Mouse (Mus musculus) MEL (cell line): Measurements from ENCODE around the gene Diras1. TPM values are rescaled to one million over a fixed set of nuclear protein-coding genes. Genes with fewer than 3 reads are reported as not detected.

Experiments used
- DNase-seq: peaks from one replicate; pipeline ENCODE4 v3.0.0; 2011; ENCODE audit warnings: low read depth, low spot score
- H3K27ac ChIP-seq: 2 replicates; pipeline ENCODE4 v1.5.1; 2012; ENCODE audit warnings: low read depth, mild to moderate bottlenecking, control low read depth, low read length, moderate library complexity; ENCODE audit not compliant: control insufficient read depth
- H3K27me3 ChIP-seq, 2 experiments: fragments of 150-350 bp in 1 of 2; sonication (generic) in 1 of 2; 2 replicates each; pipeline ENCODE4 v1.6.1; 2012; ENCODE audit warnings: low read length in 2 of 2, mild to moderate bottlenecking in 2 of 2, improper control_type of control experiment in 1 of 2, moderate library complexity in 1 of 2; ENCODE audit not compliant: insufficient read depth in 2 of 2, control insufficient read depth in 1 of 2
- H3K36me3 ChIP-seq, 2 experiments: 2 replicates each; pipeline ENCODE4 v1.6.1; 2012 to 2014; ENCODE audit warnings: low read length in 2 of 2, improper control_type of control experiment in 1 of 2, inconsistent platforms in 1 of 2, mild to moderate bottlenecking in 1 of 2; ENCODE audit not compliant: insufficient read depth in 2 of 2, control insufficient read depth in 1 of 2
- H3K4me1 ChIP-seq, 2 experiments: fragments of 150-350 bp in 1 of 2; sonication (generic) in 1 of 2; 2 replicates each; pipeline ENCODE4 v1.6.1; 2012; ENCODE audit warnings: low read length in 2 of 2, improper control_type of control experiment in 1 of 2, mild to moderate bottlenecking in 1 of 2; ENCODE audit not compliant: insufficient read depth in 2 of 2, control insufficient read depth in 1 of 2
- H3K4me3 ChIP-seq, 2 experiments: fragments of 150-350 bp in 1 of 2; sonication (generic) in 1 of 2; 2 replicates each; pipeline ENCODE4 v1.5.1; 2012; ENCODE audit warnings: low read depth in 2 of 2, low read length in 2 of 2, mild to moderate bottlenecking in 2 of 2, moderate library complexity in 2 of 2, control low read depth in 1 of 2, improper control_type of control experiment in 1 of 2; ENCODE audit not compliant: control insufficient read depth in 1 of 2, insufficient read depth in 1 of 2
- H3K79me2 ChIP-seq: 2 replicates; pipeline ENCODE4 v1.6.1; 2012; ENCODE audit warnings: mild to moderate bottlenecking, low read length, moderate library complexity; ENCODE audit not compliant: control insufficient read depth, poor library complexity, insufficient read depth
- H3K9ac ChIP-seq: 2 replicates; pipeline ENCODE4 v1.6.1; 2012; ENCODE audit warnings: low read depth, mild to moderate bottlenecking, control low read depth, low read length, moderate library complexity; ENCODE audit not compliant: control insufficient read depth, poor library complexity, severe bottlenecking
- H3K9me3 ChIP-seq: fragments of 150-350 bp; sonication (generic); replicated peaks from 2 replicates; pipeline ENCODE4 v1.6.1; 2012; ENCODE audit warnings: mild to moderate bottlenecking, low read length, improper control_type of control experiment, moderate library complexity; ENCODE audit not compliant: insufficient read depth
- CHD1 ChIP-seq: IDR thresholded peaks from 2 replicates; pipeline ENCODE4 v1.6.1; 2012; ENCODE audit warnings: low read depth, mild to moderate bottlenecking, inconsistent platforms, low read length, improper control_type of control experiment
- CHD2 ChIP-seq: IDR thresholded peaks from 2 replicates; pipeline ENCODE4 v1.6.1; 2011; ENCODE audit warnings: low read length, improper control_type of control experiment
- ETS1 ChIP-seq: IDR thresholded peaks from 2 replicates; pipeline ENCODE4 v1.6.1; 2012; ENCODE audit warnings: low read depth, mild to moderate bottlenecking, inconsistent platforms, low read length, improper control_type of control experiment, moderate library complexity
- GATA1 ChIP-seq: IDR thresholded peaks from 2 replicates; pipeline ENCODE4 v1.6.1; 2011; ENCODE audit warnings: low read depth, low read length, improper control_type of control experiment
- HCFC1 ChIP-seq: IDR thresholded peaks from 2 replicates; pipeline ENCODE4 v1.6.1; 2012; ENCODE audit warnings: low read depth, mild to moderate bottlenecking, inconsistent platforms, low read length, improper control_type of control experiment, moderate library complexity
- JUND ChIP-seq: IDR thresholded peaks from 2 replicates; pipeline ENCODE4 v1.6.1; 2011; ENCODE audit warnings: low read depth, mild to moderate bottlenecking, improper control_type of control experiment, low read length
- KAT2A ChIP-seq: conservative IDR thresholded peaks from 2 replicates; pipeline ENCODE4 v1.6.1; 2012; ENCODE audit warnings: low read depth, low read length, improper control_type of control experiment, inconsistent platforms
- MAX ChIP-seq: IDR thresholded peaks from 2 replicates; pipeline ENCODE4 v1.6.1; 2011; ENCODE audit warnings: low read length, improper control_type of control experiment
- MAZ ChIP-seq: IDR thresholded peaks from 2 replicates; pipeline ENCODE4 v1.6.1; 2012; ENCODE audit warnings: low read depth, mild to moderate bottlenecking, inconsistent platforms, low read length, improper control_type of control experiment
- MEF2A ChIP-seq: IDR thresholded peaks from 2 replicates; pipeline ENCODE4 v1.6.1; 2014; ENCODE audit warnings: low read depth, mild to moderate bottlenecking, inconsistent platforms, low read length, improper control_type of control experiment; ENCODE audit not compliant: poor library complexity, insufficient replicate concordance, severe bottlenecking; ENCODE audit errors: extremely low read depth
- MXI1 ChIP-seq: IDR thresholded peaks from 2 replicates; pipeline ENCODE4 v1.6.1; 2011; ENCODE audit warnings: mild to moderate bottlenecking, low read depth, low read length, improper control_type of control experiment
- MYB ChIP-seq: IDR thresholded peaks from 2 replicates; pipeline ENCODE4 v1.6.1; 2011; ENCODE audit warnings: mild to moderate bottlenecking, low read depth, low read length, improper control_type of control experiment
- MYC ChIP-seq: IDR thresholded peaks from 2 replicates; pipeline ENCODE4 v1.6.1; 2011; ENCODE audit warnings: low read depth, mild to moderate bottlenecking, low read length, improper control_type of control experiment, moderate library complexity
- NELFE ChIP-seq: IDR thresholded peaks from 2 replicates; pipeline ENCODE4 v1.6.1; 2011; ENCODE audit warnings: low read depth, low read length, improper control_type of control experiment
- NRF1 ChIP-seq: IDR thresholded peaks from 2 replicates; pipeline ENCODE4 v1.6.1; 2014; ENCODE audit warnings: low read depth, mild to moderate bottlenecking, inconsistent platforms, low read length, improper control_type of control experiment, moderate library complexity; ENCODE audit not compliant: poor library complexity, insufficient read depth, severe bottlenecking
- POLR2A ChIP-seq, 2 experiments: IDR thresholded peaks; 2 replicates each; pipeline ENCODE4 v1.6.1; 2011 to 2012; ENCODE audit warnings: low read length in 2 of 2, mild to moderate bottlenecking in 2 of 2, control low read depth in 1 of 2, improper control_type of control experiment in 1 of 2, low read depth in 1 of 2, moderate library complexity in 1 of 2; ENCODE audit not compliant: control insufficient read depth in 1 of 2, insufficient read depth in 1 of 2, poor library complexity in 1 of 2
- POLR2AphosphoS2 ChIP-seq: IDR thresholded peaks from 2 replicates; pipeline ENCODE4 v1.6.1; 2011; ENCODE audit warnings: low read length, improper control_type of control experiment
- RCOR1 ChIP-seq: IDR thresholded peaks from 2 replicates; pipeline ENCODE4 v1.6.1; 2012; ENCODE audit warnings: low read depth, mild to moderate bottlenecking, inconsistent platforms, low read length, improper control_type of control experiment
- SIN3A ChIP-seq: IDR thresholded peaks from 2 replicates; pipeline ENCODE4 v1.6.1; 2012; ENCODE audit warnings: low read length, improper control_type of control experiment, inconsistent platforms
- SMC3 ChIP-seq: IDR thresholded peaks from 2 replicates; pipeline ENCODE4 v1.6.1; 2011; ENCODE audit warnings: low read depth, low read length, improper control_type of control experiment
- TCF12 ChIP-seq: IDR thresholded peaks from 2 replicates; pipeline ENCODE4 v1.6.1; 2014; ENCODE audit warnings: low read depth, mild to moderate bottlenecking, inconsistent platforms, low read length, improper control_type of control experiment, moderate library complexity
- USF1 ChIP-seq: IDR thresholded peaks from 2 replicates; pipeline ENCODE4 v1.6.1; 2014; ENCODE audit warnings: low read depth, mild to moderate bottlenecking, inconsistent platforms, low read length, improper control_type of control experiment, moderate library complexity
- USF2 ChIP-seq, 2 experiments: IDR thresholded peaks; 2 replicates each; pipeline ENCODE4 v1.6.1; 2011 to 2012; ENCODE audit warnings: improper control_type of control experiment in 2 of 2, low read length in 2 of 2, borderline replicate concordance in 1 of 2, inconsistent platforms in 1 of 2, low read depth in 1 of 2, mild to moderate bottlenecking in 1 of 2; ENCODE audit not compliant: insufficient read depth in 1 of 2
- polyA plus RNA-seq, 2 experiments: library from polyadenylated mRNA; stranded (reverse) in 1 of 2; unstranded in 1 of 2; fragments of >175 nt in 1 of 2; fragments of >200 nt in 1 of 2; gene quantifications; 2 replicates each; pipeline versions ENCODE4 v1.2.1 to v1.2.4; 2012; ENCODE audit warnings: low replicate concordance in 2 of 2, low read depth in 1 of 2; ENCODE audit not compliant: insufficient read length in 2 of 2, insufficient read depth in 1 of 2, missing spikeins in 1 of 2
- total RNA-seq: library from RNA; depleted of rRNA; stranded (reverse); fragments of 300-350 nt; gene quantifications from 2 replicates; pipeline ENCODE4 v1.2.3, GENCODE M21; 2012

Gene Diras1
- total and polyA plus RNA-seq, 3 experiments, result 0.04 TPM; not detected in 2

DNA sequence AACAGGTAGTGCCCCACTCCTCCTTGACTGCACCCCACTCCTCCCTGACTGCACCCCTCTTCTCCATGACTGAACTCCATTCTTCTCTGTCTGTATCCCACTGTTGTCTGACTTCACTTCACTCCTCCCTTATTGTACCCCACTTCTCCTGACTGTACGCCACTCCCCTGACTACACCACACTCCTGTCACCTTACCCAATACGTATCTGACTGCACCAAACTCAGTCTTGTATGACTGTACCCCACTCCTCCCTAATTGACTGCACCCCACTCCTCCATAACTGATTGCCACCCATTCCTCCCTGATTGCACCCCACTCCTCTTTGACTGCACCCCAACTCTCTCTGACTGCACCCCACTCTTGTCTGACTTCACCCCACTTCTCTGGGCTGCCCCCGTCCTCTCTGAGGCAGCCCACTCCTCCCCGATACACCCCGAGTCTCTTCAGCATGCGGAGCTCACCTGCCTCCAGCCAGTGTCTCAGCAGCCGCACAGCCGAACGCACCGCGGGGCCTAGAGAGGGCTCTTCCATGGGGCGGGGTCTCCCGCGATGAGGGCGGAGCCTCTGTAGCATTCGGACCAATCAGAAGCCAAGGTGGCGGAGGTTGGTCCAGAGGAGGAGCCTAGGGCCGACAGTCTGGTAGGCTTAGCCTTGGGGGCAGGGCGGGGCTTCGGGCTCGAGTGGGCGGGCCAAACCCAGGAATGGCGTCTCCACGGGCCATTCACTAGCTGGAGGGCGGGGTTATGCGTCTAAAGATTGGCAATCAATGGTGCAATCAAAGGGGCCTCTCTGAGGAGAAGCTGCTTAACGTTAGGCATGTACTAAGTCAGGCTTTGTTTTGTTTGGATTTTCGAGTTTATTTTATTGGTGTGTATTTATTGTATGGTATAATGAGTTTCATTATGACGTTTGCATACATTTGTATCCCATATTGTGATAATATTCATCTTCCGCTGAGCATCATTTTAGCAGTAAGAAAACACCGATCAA lies 10.8 kb downstream of the Diras1 start, which contains the start of gene Gng7 (continued):
- TF ChIP-seq MEF2A (no peak), CHD2 (peak; percentile 59; the same call in 1 of the 2 replicates), RCOR1 (no peak; the same call in 1 of the 2 replicates), TCF12 (peak; percentile 55), SMC3 (no peak), NELFE (peak; percentile 82), MYC (no peak), MAX (peak; percentile 43; the same call in 1 of the 2 replicates), NRF1 (0 out of 2 replicates have a peak, but pooled peaks have one; percentile 24), ETS1 (no peak), MXI1 (peak; percentile 55), SIN3A (peak; percentile 73), GATA1 (peak; percentile 41), JUND (no peak), CHD1 (no peak)

DNA sequence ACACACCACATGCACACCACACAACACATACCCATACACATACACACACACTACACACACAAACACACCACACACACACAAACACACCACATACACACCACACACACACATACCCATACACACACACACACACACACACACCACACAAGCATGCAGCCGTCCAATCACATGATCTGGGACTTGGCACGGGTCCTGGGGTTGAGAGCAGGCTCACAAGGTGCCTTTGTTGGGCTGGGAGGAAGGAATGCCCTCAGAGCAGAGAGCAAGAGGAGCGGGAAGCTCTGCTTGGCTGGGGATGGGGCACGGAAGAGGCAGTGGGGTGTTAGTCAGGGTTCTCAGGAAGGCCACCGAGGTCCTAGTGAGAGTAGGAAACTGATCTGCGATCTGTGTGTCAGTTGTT lies 14.6 kb downstream of the Diras1 start:
- H3K79me2 ChIP-seq, result no peaks in the 10 kb centered on the region
- no peak overlapping the region for H3K9ac ChIP-seq
- H3K27me3 ChIP-seq, result no peaks in the 10 kb centered on the region
- no peak overlapping the region for H3K27ac ChIP-seq
- no peak for DNase-seq
- H3K4me1 ChIP-seq, result peaks cover 0 to 11% of the 10 kb centered on the region in 2 experiments; a peak in 2 of 4 replicates
- TF ChIP-seq HCFC1 (no peak), USF1 (peak; percentile 24; the same call in 1 of the 2 replicates)
- TF ChIP-seq, all 39 proteins: peak for 1
- Histone ChIP-seq H3K36me3 (peaks cover 0 to 4% of the 10 kb centered on the region in 2 experiments; a peak in 2 of 4 replicates), H3K9me3 (no peaks in the 10 kb centered on the region), H3K4me3 (no peak overlapping the region)

DNA sequence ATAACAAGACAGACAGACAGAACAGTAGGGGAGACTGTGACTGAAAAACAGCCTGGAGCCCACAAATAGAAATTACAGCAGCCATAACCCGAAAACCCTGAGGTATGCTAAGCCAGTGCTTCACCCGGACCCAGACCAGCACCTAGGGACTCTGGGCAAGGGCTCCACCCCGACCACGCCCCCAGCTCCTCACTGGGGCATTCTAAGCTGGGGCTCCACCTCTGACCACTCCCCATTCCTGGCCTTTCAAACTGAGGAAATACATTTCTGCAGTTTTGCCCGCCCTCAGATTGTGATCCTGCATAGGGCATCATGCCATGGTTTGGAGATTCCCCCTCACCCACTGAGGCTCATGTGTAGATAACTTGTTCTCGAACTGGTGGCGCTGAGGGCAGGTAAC lies 18.2 kb downstream of the Diras1 start:
- Histone ChIP-seq H3K27me3 (no peaks in the 10 kb centered on the region), H3K79me2 (no peaks in the 10 kb centered on the region), H3K36me3 (peaks cover 0 to 2% of the 10 kb centered on the region in 2 experiments; a peak in 1 of 4 replicates), H3K9ac (no peak overlapping the region), H3K4me1 (no peaks in the 10 kb centered on the region), H3K4me3 (no peak overlapping the region), H3K9me3 (no peaks in the 10 kb centered on the region), H3K27ac (no peak overlapping the region)
- TF ChIP-seq KAT2A, result no peak
- no peak for TF ChIP-seq POLR2A (IDR thresholded peaks at IDR 0.05; ENCODE audit: control insufficient read depth in 1 of 2, insufficient read depth in 1 of 2, low read depth in 1 of 2, low read length in 2 of 2, poor library complexity in 1 of 2)
- no peak for TF ChIP-seq MAZ
- no peak for TF ChIP-seq TCF12
- no peak for TF ChIP-seq USF2 (IDR thresholded peaks at IDR 0.05; ENCODE audit: borderline replicate concordance in 1 of 2, insufficient read depth in 1 of 2, low read depth in 1 of 2, low read length in 2 of 2)
- no peak for TF ChIP-seq MYB
- TF ChIP-seq POLR2AphosphoS2, result no peak
- peak; percentile 77 for DNase-seq
